Mouse (Mus musculus) embryonic stem cell, embryonic (primary cell): ENCODE data around the gene Tepsin.

Experiments used
- CTCF ChIA-PET, 4 experiments: fragments of 300-600 bp in 2 of 4; fragments of 350-600 bp in 2 of 4; sonication (Branson Sonifier 250); formaldehyde crosslinking; loops; one replicate each; lab custom pipeline; 2022; ENCODE audit warnings: inconsistent platforms in 2 of 4; lab: Charles Lee
- POLR2A ChIA-PET, 4 experiments: fragments of 300-600 bp in 2 of 4; fragments of 350-600 bp in 2 of 4; sonication (Branson Sonifier 250); formaldehyde crosslinking; loops; one replicate each; lab custom pipeline; 2022; ENCODE audit warnings: antibody characterized with exemption in 4 of 4, inconsistent platforms in 1 of 4; lab: Charles Lee

Gene Tepsin

GRCm38 (mm10) chr11:120090661-120091060, 7.9 kb downstream of the Tepsin start:
- ChIA-PET POLR2A (no interaction called here), CTCF (interaction anchor here in 1 of 4 experiments (1.5 kb wide), 1 partner anchor 25 kb away, joined by 5 read pairs; no protein-coding TSS in a partner anchor)

GRCm38 (mm10) chr11:120086702-120087152, 11.8 kb downstream of the Tepsin start, which contains the start of gene Cep131:
Cep131 (minus strand) TSS chr11:120086827.
- ChIA-PET POLR2A (interaction anchor here in 3 of 4 experiments (0.5 to 4.6 kb wide), 43 partner anchors 8 to 486 kb away, joined by 3 to 33 read pairs (median 4); partner anchors contain the start of genes Ndufaf8 (in 3 of the 3), Tepsin (in 3 of the 3), Baiap2 (in 2 of the 3) and Aatk (in 1 of the 3)), CTCF (interaction anchor here (0.6 to 4.8 kb wide), 17 partner anchors 12 to 177 kb away, joined by 3 to 37 read pairs (median 4); partner anchors contain the start of genes Ndufaf8 (in 1 of the 4) and Tepsin (in 1 of the 4))

- ChIA-PET POLR2A (interaction anchor here in 3 of 4 experiments (0.6 to 4.6 kb wide), 37 partner anchors 8 to 486 kb away, joined by 3 to 33 read pairs (median 4); partner anchors contain the start of genes Ndufaf8 (in 3 of the 3), Tepsin (in 3 of the 3), Baiap2 (in 2 of the 3) and Aatk (in 1 of the 3)), CTCF (interaction anchor here (0.6 to 4.8 kb wide), 18 partner anchors 8 to 177 kb away, joined by 3 to 37 read pairs (median 4); partner anchors contain the start of genes Ndufaf8 (in 1 of the 4) and Tepsin (in 1 of the 4))
Observed at GRCm38 (mm10) chr11:120085891-120086627, 12.5 kb downstream of the Tepsin start.

GRCm38 (mm10) chr11:120080282-120080681, 18.2 kb downstream of the Tepsin start:
- POLR2A ChIA-PET = no interaction called here
- CTCF ChIA-PET = interaction anchor here in 3 of 4 experiments (0.6 to 1.4 kb wide), 3 partner anchors 15 to 150 kb away, joined by 4 to 6 read pairs (median 4); no protein-coding TSS in a partner anchor

- CTCF ChIA-PET = interaction anchor here in 3 of 4 experiments (1.2 to 2.0 kb wide), 5 partner anchors 8 to 11 kb away, joined by 4 to 6 read pairs (median 4); no protein-coding TSS in a partner anchor
- POLR2A ChIA-PET = interaction anchor here in 2 of 4 experiments (0.9 to 1.1 kb wide), 2 partner anchors 8 to 10 kb away, joined by 3 to 4 read pairs; partner anchors contain the start of gene Cep131 (in 1 of the 2)
Observed at GRCm38 (mm10) chr11:120076191-120076590, 22.3 kb downstream of the Tepsin start.

GRCm38 (mm10) chr11:120072986-120073647, 25.4 kb downstream of the Tepsin start:
- ChIA-PET CTCF (interaction anchor here in 3 of 4 experiments (0.5 to 1.6 kb wide), 5 partner anchors 8 to 365 kb away, joined by 3 to 8 read pairs (median 3); partner anchors contain the start of gene Cep131 (in 1 of the 3)), POLR2A (interaction anchor here in 2 of 4 experiments (0.9 to 2.1 kb wide), 3 partner anchors 10 to 235 kb away, joined by 4 to 7 read pairs (median 4); partner anchors contain the start of gene Cep131 (in 1 of the 2))

- POLR2A ChIA-PET = interaction anchor here in 1 of 4 experiments (0.5 to 2.1 kb wide), 4 partner anchors 15 to 503 kb away, joined by 3 to 7 read pairs (median 4); partner anchors contain the start of genes Cep131, Ndufaf8 and Tepsin
Observed at GRCm38 (mm10) chr11:120071731-120072320, 26.7 kb downstream of the Tepsin start.

GRCm38 (mm10) chr11:120071065-120071464, 27.5 kb downstream of the Tepsin start:
- CTCF ChIA-PET = interaction anchor here in 1 of 4 experiments (1.0 to 1.3 kb wide), 2 partner anchors 13 to 39 kb away, joined by 3 to 5 read pairs; no protein-coding TSS in a partner anchor
- POLR2A ChIA-PET = interaction anchor here in 1 of 4 experiments (0.7 to 1.6 kb wide), 3 partner anchors 18 to 129 kb away, joined by 3 to 5 read pairs (median 4); partner anchors contain the start of genes Baiap2, Ndufaf8 and Tepsin

More at GRCm38 (mm10) chr11:120071731-120072320, 26.7 kb downstream of the Tepsin start:
- CTCF ChIA-PET = interaction anchor here in 1 of 4 experiments (1.0 to 1.3 kb wide), 2 partner anchors 12 to 38 kb away, joined by 3 to 5 read pairs; no protein-coding TSS in a partner anchor

- POLR2A ChIA-PET = interaction anchor here in 2 of 4 experiments (0.6 to 1.6 kb wide), 8 partner anchors 10 to 146 kb away, joined by 3 to 5 read pairs (median 3); partner anchors contain the start of genes Baiap2 (in 1 of the 2), Ndufaf8 (in 1 of the 2) and Tepsin (in 1 of the 2)
- CTCF ChIA-PET = interaction anchor here in 3 of 4 experiments (0.5 to 1.2 kb wide), 6 partner anchors 40 to 238 kb away, joined by 3 to 5 read pairs (median 3); no protein-coding TSS in a partner anchor
Observed at GRCm38 (mm10) chr11:120070286-120070930, 28.1 kb downstream of the Tepsin start.

- ChIA-PET POLR2A (interaction anchor here in 2 of 4 experiments (0.7 to 1.6 kb wide), 4 partner anchors 17 to 127 kb away, joined by 3 read pairs; partner anchors contain the start of gene Baiap2 (in 1 of the 2)), CTCF (interaction anchor here in 1 of 4 experiments (1.5 to 2.3 kb wide), 2 partner anchors 57 to 239 kb away, joined by 3 to 13 read pairs; no protein-coding TSS in a partner anchor)
Observed at GRCm38 (mm10) chr11:120069261-120069660, 29.3 kb downstream of the Tepsin start.

- ChIA-PET POLR2A (interaction anchor here in 3 of 4 experiments (0.6 to 1.8 kb wide), 14 partner anchors 9 to 1061 kb away, joined by 3 to 6 read pairs (median 4); partner anchors contain the start of genes Baiap2 (in 2 of the 3), Cep131 (in 1 of the 3), Ndufaf8 (in 1 of the 3) and Slc38a10 (in 1 of the 3)), CTCF (interaction anchor here (0.6 to 2.3 kb wide), 53 partner anchors 8 to 1039 kb away, joined by 3 to 13 read pairs (median 4); partner anchors contain the start of genes Cep131 (in 3 of the 4), Bahcc1 (in 1 of the 4), Ndufaf8 (in 1 of the 4) and Tepsin (in 1 of the 4))
Observed at GRCm38 (mm10) chr11:120067834-120068233, 30.7 kb downstream of the Tepsin start.

GRCm38 (mm10) chr11:120065291-120065690, 33.2 kb downstream of the Tepsin start:
- ChIA-PET CTCF (interaction anchor here (0.5 to 3.0 kb wide), 108 partner anchors 8 to 1439 kb away, joined by 3 to 37 read pairs (median 4); partner anchors contain the start of genes Aatk (in 3 of the 4), Cep131 (in 2 of the 4), Baiap2 (in 1 of the 4) and Endov (in 1 of the 4)), POLR2A (interaction anchor here in 3 of 4 experiments (0.5 to 2.1 kb wide), 35 partner anchors 9 to 251 kb away, joined by 3 to 11 read pairs (median 4); partner anchors contain the start of genes Baiap2 (in 3 of the 3), Aatk (in 2 of the 3), Cep131 (in 2 of the 3) and Ndufaf8 (in 1 of the 3))

GRCm38 (mm10) chr11:120064668-120065040, 33.9 kb downstream of the Tepsin start:
- CTCF ChIA-PET = interaction anchor here (0.5 to 3.0 kb wide), 93 partner anchors 8 to 813 kb away, joined by 3 to 37 read pairs (median 4); partner anchors contain the start of genes Aatk (in 3 of the 4), Cep131 (in 2 of the 4), Baiap2 (in 1 of the 4) and Endov (in 1 of the 4)
- POLR2A ChIA-PET = interaction anchor here in 3 of 4 experiments (0.5 to 2.1 kb wide), 26 partner anchors 10 to 251 kb away, joined by 3 to 11 read pairs (median 4); partner anchors contain the start of genes Aatk (in 2 of the 3), Baiap2 (in 2 of the 3), Cep131 (in 1 of the 3) and Slc38a10 (in 1 of the 3)

- POLR2A ChIA-PET = interaction anchor here in 3 of 4 experiments (0.7 to 1.3 kb wide), 3 partner anchors 22 to 417 kb away, joined by 3 to 4 read pairs (median 3); partner anchors contain the start of gene Cep131 (in 1 of the 3)
- CTCF ChIA-PET = interaction anchor here in 2 of 4 experiments (0.6 to 3.0 kb wide), 5 partner anchors 15 to 296 kb away, joined by 3 to 28 read pairs (median 20); partner anchors contain the start of gene Aatk (in 1 of the 2)
Observed at GRCm38 (mm10) chr11:120064006-120064667, 34.4 kb downstream of the Tepsin start.
